In genomic region chr6:29758417-29758816, GRCm38 (mm10) we compare ENCODE assay signal across 8 mouse cellular contexts. TPM values are rescaled to one million over a fixed set of nuclear protein-coding genes. Genes with fewer than 3 reads are reported as not detected.
DNase-seq lines count a peak whose midpoint lies in the region; ATAC-seq lines count a peak whose summit lies in the region.

No protein-coding gene starts in this region.

- H3K4me3 ChIP-seq in limb, embryonic 11.5 days (ENCODE audit: low read depth, low read length): no peak overlapping the region

- H3K27ac ChIP-seq in limb, embryonic 11.5 days (replicated peaks; ENCODE audit: low read depth, low read length): no peak overlapping the region

- H3K4me2 ChIP-seq in limb, embryonic 11.5 days (ENCODE audit: low read depth, severe bottlenecking): no peak overlapping the region

- peak; percentile 40 for DNase-seq in ovary, adult 18-20 months (ENCODE audit: low spot score)
- no peak for DNase-seq in ovary, postnatal 10 days (ENCODE audit: low spot score)
- DNase-seq in cerebellum, postnatal 10 days: peak; percentile 92 to 94
- DNase-seq in frontal cortex, postnatal 25 days (ENCODE audit: low spot score in 2 of 2): peak; percentile 51 to 69
- peak; percentile 77 for DNase-seq in kidney, adult 18-20 months
- DNase-seq in limb, embryonic 11.5 days (ENCODE audit: low spot score): peak; percentile 86
- DNase-seq in testis, postnatal 10 days (ENCODE audit: low spot score): peak; percentile 82

- H3K4me1 ChIP-seq in limb, embryonic 11.5 days (ENCODE audit: control insufficient read depth, insufficient read depth, low read length): no peaks in the 10 kb centered on the region

- H3K36me3 ChIP-seq in limb, embryonic 11.5 days (ENCODE audit: control insufficient read depth, insufficient read depth, low read length): peaks cover 20% of the 10 kb centered on the region

- H3K9me3 ChIP-seq in limb, embryonic 11.5 days (ENCODE audit: control insufficient read depth, low read length): no peaks in the 10 kb centered on the region

- WGBS in limb, embryonic 11.5 days: 43% methylated on average over 4 of the region's 4 CpGs

- no peak for ATAC-seq in limb, embryonic 11.5 days (ENCODE audit: insufficient number of reproducible peaks, low FRiP score, low TSS enrichment, low read depth)
- peak; percentile 61 for ATAC-seq in monocyte, adult 5-6 weeks (replicated peaks; ENCODE audit: insufficient number of reproducible peaks, low FRiP score, low TSS enrichment, poor library complexity, severe bottlenecking)

- H3K27me3 ChIP-seq in limb, embryonic 11.5 days (ENCODE audit: control insufficient read depth, insufficient read depth, low read length): no peaks in the 10 kb centered on the region

- no peak overlapping the region for H3K9ac ChIP-seq in limb, embryonic 11.5 days (ENCODE audit: low read length)

RNA-seq across cellular contexts. Expression of gene Ahcyl2, which starts 9.4 kb away (rescaled TPM):
- polyA plus RNA-seq in limb, embryonic 11.5 days (2014; fragmentation: Nextera tagmentation; extraction: Ambion mirVana): 16.5 and 17.3 TPM in 2 replicates
- total RNA-seq in monocyte, adult 5-6 weeks (2017): 43.7 to 58.4 TPM (median 52.8 TPM) in 3 replicates

RNA-seq across cellular contexts. Expression of gene Smo, which starts 23.1 kb away (rescaled TPM):
- polyA plus RNA-seq in limb, embryonic 11.5 days (2014; fragmentation: Nextera tagmentation; extraction: Ambion mirVana): 67.5 and 78.9 TPM in 2 replicates
- total RNA-seq in monocyte, adult 5-6 weeks (2017): not detected in 3 replicates
